Mouse (Mus musculus): ENCODE data around the gene Grxcr1.

- TF ChIP-seq CTCF (IDR thresholded peaks at IDR 0.05; ENCODE audit: control insufficient read depth, insufficient read depth, insufficient replicate concordance, low read depth, low read length) (no peak), POLR2A (IDR thresholded peaks at IDR 0.05; ENCODE audit: control insufficient read depth, low read depth, low read length) (no peak)
Observed at GRCm38 (mm10) chr5:68097665-68098624, 66.3 kb downstream of the Grxcr1 start.

All from testis, adult 2 months (tissue).